ENCODE assay signal across 11 mouse cellular contexts in the genomic region with DNA sequence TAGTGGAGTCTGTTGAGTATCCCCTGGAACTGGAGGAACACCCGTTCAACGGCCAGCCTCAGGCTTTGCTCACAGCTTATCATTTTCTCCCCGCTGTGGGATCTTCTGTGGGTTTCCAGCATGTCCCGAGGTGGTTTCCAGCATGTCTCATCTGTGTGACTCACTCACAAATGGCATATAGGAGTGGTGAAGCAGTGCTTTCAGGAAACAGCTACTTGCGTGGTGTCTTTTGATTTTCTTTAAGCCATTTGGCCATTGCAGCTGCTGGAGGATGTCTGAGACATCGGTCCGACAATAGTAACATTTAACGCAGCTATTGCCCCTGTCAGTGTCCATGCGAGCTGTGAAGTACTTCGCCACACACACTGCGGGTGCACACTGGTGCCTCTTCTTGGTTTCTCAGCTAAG. TPM values are rescaled to one million over a fixed set of nuclear protein-coding genes. Genes with fewer than 3 reads are reported as not detected.
DNase-seq lines count a peak whose midpoint lies in the region; ATAC-seq and TF ChIP-seq lines count a peak whose summit lies in the region.
"Had no signal": no experiment of that assay in that cellular context is flagged by ENCODE, and none has a peak within 500 bp of the region (broad histone marks: within the 10 kb centered on the region; RNA-seq: fewer than 3 reads in every experiment).

No protein-coding gene starts in this region.

- H3K27me3 ChIP-seq in forebrain, postnatal 0 days (ENCODE audit: insufficient read depth, low read length) = no peaks in the 10 kb centered on the region
- no peaks in the 10 kb centered on the region for H3K27me3 ChIP-seq in forebrain, embryonic 13.5 days
- H3K27me3 ChIP-seq in midbrain, embryonic 16.5 days (ENCODE audit: control insufficient read depth, insufficient read depth, low read depth, low read length) = no peaks in the 10 kb centered on the region
- H3K27me3 ChIP-seq in midbrain, postnatal 0 days (ENCODE audit: insufficient read depth, low read length) = no peaks in the 10 kb centered on the region
- H3K27me3 ChIP-seq: midbrain, embryonic 15.5 days had no signal

- 86% methylated on average over 11 of the region's 11 CpGs for WGBS in forebrain, postnatal 0 days
- 77% methylated on average over 11 of the region's 11 CpGs for WGBS in forebrain, embryonic 13.5 days
- 69% methylated on average over 11 of the region's 11 CpGs for WGBS in midbrain, embryonic 16.5 days
- WGBS in midbrain, postnatal 0 days = 58% methylated on average over 11 of the region's 11 CpGs

- no peaks in the 10 kb centered on the region for H3K36me3 ChIP-seq in forebrain, postnatal 0 days (ENCODE audit: insufficient read depth)
- H3K36me3 ChIP-seq in forebrain, embryonic 13.5 days (ENCODE audit: poor library complexity, severe bottlenecking) = no peaks in the 10 kb centered on the region
- H3K36me3 ChIP-seq in midbrain, embryonic 16.5 days (ENCODE audit: control insufficient read depth, insufficient read depth, low read length) = no peaks in the 10 kb centered on the region
- no peaks in the 10 kb centered on the region for H3K36me3 ChIP-seq in midbrain, postnatal 0 days (ENCODE audit: insufficient read depth, low read length)
- H3K36me3 ChIP-seq: embryonic facial prominence, embryonic 13.5 days; kidney, embryonic 15.5 days; midbrain, embryonic 15.5 days had no signal

- no peak for TF ChIP-seq CTCF in forebrain, postnatal 0 days (IDR thresholded peaks at IDR 0.05; ENCODE audit: low read depth)
- no peak for TF ChIP-seq CTCF in midbrain, postnatal 0 days (IDR thresholded peaks at IDR 0.05)

- H3K9ac ChIP-seq in forebrain, postnatal 0 days = no peak overlapping the region
- H3K9ac ChIP-seq in forebrain, embryonic 13.5 days = no peak overlapping the region
- no peak overlapping the region for H3K9ac ChIP-seq in midbrain, embryonic 16.5 days (ENCODE audit: low read depth, low read length)
- H3K9ac ChIP-seq in midbrain, postnatal 0 days (replicated peaks; ENCODE audit: low read length, poor library complexity, severe bottlenecking) = no peak overlapping the region
- H3K9ac ChIP-seq: embryonic facial prominence, embryonic 13.5 days; kidney, embryonic 15.5 days; midbrain, embryonic 15.5 days had no signal

- 0 out of 2 replicates have a peak overlapping the region, but pooled peaks have one; percentile 15 for H3K27ac ChIP-seq in forebrain, postnatal 0 days (ENCODE audit: low read depth, low read length)
- H3K27ac ChIP-seq in forebrain, embryonic 13.5 days = no peak overlapping the region
- 0 out of 2 replicates have a peak overlapping the region, but pooled peaks have one; percentile 26 for H3K27ac ChIP-seq in midbrain, embryonic 16.5 days (ENCODE audit: low read length)
- no peak overlapping the region for H3K27ac ChIP-seq in midbrain, postnatal 0 days (ENCODE audit: low read depth, low read length)
- H3K27ac ChIP-seq: embryonic facial prominence, embryonic 13.5 days; kidney, embryonic 15.5 days; midbrain, embryonic 15.5 days had no signal

- DNase-seq in forebrain, postnatal 0 days = peak; percentile 2
- no peak for DNase-seq in midbrain, postnatal 0 days (ENCODE audit: low spot score)
- no peak for DNase-seq in testis, postnatal 10 days (ENCODE audit: low spot score)
- DNase-seq in kidney, adult 9 months = no peak

- no peak overlapping the region for H3K4me3 ChIP-seq in forebrain, postnatal 0 days (ENCODE audit: low read depth, low read length)
- no peak overlapping the region for H3K4me3 ChIP-seq in forebrain, embryonic 13.5 days
- no peak overlapping the region for H3K4me3 ChIP-seq in midbrain, embryonic 16.5 days (ENCODE audit: low read depth, low read length)
- no peak overlapping the region for H3K4me3 ChIP-seq in midbrain, postnatal 0 days (ENCODE audit: low read depth, low read length)
- H3K4me3 ChIP-seq: embryonic facial prominence, embryonic 13.5 days; kidney, embryonic 15.5 days; midbrain, embryonic 15.5 days had no signal

- H3K4me2 ChIP-seq in forebrain, postnatal 0 days (ENCODE audit: low read depth) = no peak overlapping the region
- no peak overlapping the region for H3K4me2 ChIP-seq in forebrain, embryonic 13.5 days
- no peak overlapping the region for H3K4me2 ChIP-seq in midbrain, embryonic 16.5 days (ENCODE audit: low read length)
- no peak overlapping the region for H3K4me2 ChIP-seq in midbrain, postnatal 0 days (ENCODE audit: low read depth, low read length, poor library complexity, severe bottlenecking)
- H3K4me2 ChIP-seq: embryonic facial prominence, embryonic 13.5 days; kidney, embryonic 15.5 days; midbrain, embryonic 15.5 days had no signal

- no peaks in the 10 kb centered on the region for H3K9me3 ChIP-seq in forebrain, postnatal 0 days (ENCODE audit: low read length)
- H3K9me3 ChIP-seq in forebrain, embryonic 13.5 days (replicated peaks) = no peaks in the 10 kb centered on the region
- H3K9me3 ChIP-seq in midbrain, embryonic 16.5 days (replicated peaks; ENCODE audit: control insufficient read depth, low read length, poor library complexity, severe bottlenecking) = no peaks in the 10 kb centered on the region
- no peaks in the 10 kb centered on the region for H3K9me3 ChIP-seq in midbrain, postnatal 0 days (ENCODE audit: low read length)
- H3K9me3 ChIP-seq: embryonic facial prominence, embryonic 13.5 days; kidney, embryonic 15.5 days; midbrain, embryonic 15.5 days had no signal

- no peak for ATAC-seq in forebrain, postnatal 0 days
- ATAC-seq in forebrain, embryonic 13.5 days = no peak
- no peak for ATAC-seq in midbrain, embryonic 16.5 days
- ATAC-seq in midbrain, postnatal 0 days (ENCODE audit: low FRiP score) = no peak
- peak; percentile 64 for ATAC-seq in common myeloid progenitor, adult 5-6 weeks (replicated peaks; ENCODE audit: low read depth, poor library complexity, severe bottlenecking)
- peak; percentile 38 for ATAC-seq in megakaryocyte progenitor cell, adult 5-6 weeks (replicated peaks; ENCODE audit: poor library complexity)

- H3K4me1 ChIP-seq in forebrain, postnatal 0 days (ENCODE audit: insufficient read depth) = no peaks in the 10 kb centered on the region
- H3K4me1 ChIP-seq in forebrain, embryonic 13.5 days = no peaks in the 10 kb centered on the region
- no peaks in the 10 kb centered on the region for H3K4me1 ChIP-seq in midbrain, embryonic 16.5 days (ENCODE audit: control insufficient read depth, insufficient read depth, low read length)
- no peaks in the 10 kb centered on the region for H3K4me1 ChIP-seq in midbrain, postnatal 0 days (ENCODE audit: insufficient read depth, low read length)
- H3K4me1 ChIP-seq: midbrain, embryonic 15.5 days had no signal

RNA-seq across cellular contexts. Expression of gene Sh3glb1, which starts 50.7 kb away (rescaled TPM):
- 103 and 118 TPM in 2 replicates for total RNA-seq in forebrain, postnatal 0 days (2014; rRNA removed)
- 104 and 128 TPM in 2 replicates for polyA plus RNA-seq in forebrain, postnatal 0 days (2015; fragmentation: Nextera tagmentation; extraction: Ambion mirVana)
- 87.4 and 95.6 TPM in 2 replicates for polyA plus RNA-seq in forebrain, embryonic 13.5 days (2015; fragmentation: Nextera tagmentation; extraction: Ambion mirVana)
- 117 and 118 TPM in 2 replicates for polyA plus RNA-seq in midbrain, embryonic 16.5 days (2015; fragmentation: Nextera tagmentation; extraction: Ambion mirVana)
- total RNA-seq in midbrain, postnatal 0 days (2014; rRNA removed) = 96.5 and 111 TPM in 2 replicates
- 109 and 130 TPM in 2 replicates for polyA plus RNA-seq in midbrain, postnatal 0 days (2015; fragmentation: Nextera tagmentation; extraction: Ambion mirVana)
- 37.5 and 51.9 TPM in 2 replicates for total RNA-seq in common myeloid progenitor, adult 5-6 weeks (2017)
- 54.3 and 70.0 TPM in 2 replicates for total RNA-seq in megakaryocyte progenitor cell, adult 5-6 weeks (2015)
- 25.5 and 30.3 TPM in 2 replicates for total RNA-seq in megakaryocyte progenitor cell, adult 5-6 weeks (2017)

Comparison
In these comparisons a context has a peak if more than half of its experiments do, and no peak if none do; other contexts are left out.
1. H3K27ac ChIP-seq: peak in forebrain, postnatal 0 days (single experiment) and midbrain, embryonic 16.5 days (single experiment); none in forebrain, embryonic 13.5 days (single experiment) and midbrain, postnatal 0 days (single experiment).
2. ATAC-seq: peak in common myeloid progenitor, adult 5-6 weeks (single experiment) and megakaryocyte progenitor cell, adult 5-6 weeks (single experiment); none in forebrain, postnatal 0 days (single experiment), forebrain, embryonic 13.5 days (single experiment), midbrain, embryonic 16.5 days (single experiment) and midbrain, postnatal 0 days (single experiment).